Mouse (Mus musculus) layer of hippocampus, adult 11-12 months (tissue): ENCODE measurements around the gene Rps27rt.
"Not testable (repeated sequence)": the region's sequence is repeated elsewhere in the genome, so short reads cannot be mapped to it uniquely, and the experiment has no call there.

Experiments
- DNase-seq: peaks from one replicate; pipeline ENCODE4 v3.0.0; 2022; ENCODE audit warnings: low spot score

The Rps27rt gene

DNA sequence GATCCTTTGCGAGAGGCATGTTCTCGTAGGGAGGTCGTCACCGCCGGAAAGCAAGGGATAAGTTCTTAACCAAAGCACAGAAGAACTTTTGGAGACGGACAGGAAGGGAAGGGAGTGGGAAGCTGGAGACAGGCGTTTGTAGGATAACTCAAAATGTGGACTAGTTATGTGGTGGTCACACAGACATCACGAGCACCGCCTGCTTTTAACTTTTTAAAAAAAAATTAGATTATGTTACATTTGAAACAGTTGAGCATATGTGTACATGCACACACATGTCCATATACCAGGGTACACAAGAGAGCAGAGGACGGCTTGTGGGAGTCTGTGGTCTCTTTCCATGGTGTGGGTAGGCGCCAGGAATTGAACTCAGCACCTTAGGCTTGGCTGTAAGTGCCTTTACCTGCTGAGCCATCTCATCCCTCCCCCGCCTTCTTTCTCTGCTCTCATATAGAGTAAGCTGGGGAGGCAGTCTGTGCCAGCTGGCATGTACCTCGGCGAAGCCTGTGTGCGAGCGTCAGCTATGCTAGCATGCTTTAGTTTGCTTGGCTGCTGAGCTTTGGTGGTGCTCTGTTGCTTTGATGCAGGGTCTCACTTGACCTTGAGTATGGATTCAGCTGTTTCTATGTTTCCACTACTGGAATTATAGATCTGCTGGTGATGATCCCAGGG is at the start of gene Rps27rt:
TSS of gene Rps27rt (minus strand) at position 51 of the 672 bp plus-strand sequence.
- DNase-seq: no peak

- not testable (repeated sequence) for DNase-seq
Measured at GRCm38 (mm10) chr9:115031046-115031445, 48.5 kb upstream of the Rps27rt start.

DNA sequence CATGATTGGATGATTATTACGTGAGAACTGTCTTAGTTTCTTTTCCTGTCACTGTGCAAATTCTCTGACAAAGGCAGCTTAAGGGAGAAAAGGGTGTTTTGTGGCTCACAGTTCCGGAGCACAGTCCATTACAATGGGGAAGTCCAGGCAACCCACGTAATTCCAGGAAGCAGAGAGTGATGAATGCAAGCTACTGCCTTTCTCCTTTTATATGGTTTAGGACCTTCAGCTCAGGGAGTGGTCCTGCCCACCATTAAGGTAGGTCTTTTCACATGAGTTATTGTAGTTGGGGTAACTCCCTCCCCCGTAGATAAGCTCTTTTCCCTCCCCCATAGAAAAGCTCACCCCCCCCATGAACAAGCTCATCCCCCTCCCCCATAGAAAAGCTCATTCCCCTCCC is 48.0 kb upstream of the Rps27rt start:
- no peak for DNase-seq

GRCm38 (mm10) chr9:115029307-115029706 is 46.8 kb upstream of the Rps27rt start:
- no peak for DNase-seq

- peak; percentile 34 for DNase-seq
Measured at GRCm38 (mm10) chr9:115023708-115024383, 41.3 kb upstream of the Rps27rt start.

GRCm38 (mm10) chr9:115023137-115023536 is 40.6 kb upstream of the Rps27rt start:
- no peak for DNase-seq

DNA sequence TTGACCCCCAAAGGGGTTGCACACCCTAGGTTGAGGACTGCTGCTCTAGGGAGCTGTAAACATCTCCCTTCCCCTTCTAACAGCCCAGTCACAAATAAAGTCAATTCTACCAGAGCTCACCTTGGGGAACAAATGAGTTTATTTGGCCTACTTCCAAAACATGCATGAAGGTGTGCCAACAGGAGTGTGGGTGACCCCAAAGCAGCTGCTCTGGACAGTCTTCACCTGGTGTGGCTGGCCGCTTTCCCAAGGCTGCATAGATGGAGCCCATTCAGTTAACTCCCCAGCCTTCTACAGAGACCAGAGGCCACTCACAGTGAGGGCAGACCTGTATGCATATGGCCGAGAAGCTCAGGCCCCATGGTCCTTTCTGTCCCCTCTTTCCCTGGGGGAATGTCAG is 38.9 kb upstream of the Rps27rt start:
- no peak for DNase-seq

DNA sequence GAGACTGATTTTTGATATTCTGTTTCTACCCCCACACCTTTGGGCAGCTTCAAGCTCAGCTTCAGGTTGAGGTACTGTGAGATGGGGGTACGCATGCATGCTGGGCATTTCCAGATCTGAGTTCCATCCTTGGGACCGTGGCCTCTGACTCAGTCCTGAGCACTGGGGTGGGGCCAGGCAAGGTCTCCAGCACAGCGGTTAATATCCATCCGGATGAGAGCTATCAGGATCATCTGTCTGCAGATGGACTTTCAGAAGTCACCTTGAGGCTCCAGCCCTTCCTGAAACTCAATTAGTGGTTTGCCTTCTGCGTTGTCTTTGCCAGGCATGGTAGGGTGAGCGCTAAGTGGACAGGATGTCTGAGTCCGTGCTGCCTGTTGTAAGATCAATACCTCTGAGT is 37.6 kb upstream of the Rps27rt start:
- no peak for DNase-seq

GRCm38 (mm10) chr9:115012367-115012766 is 29.8 kb upstream of the Rps27rt start:
- DNase-seq: no peak

- DNase-seq: no peak
Measured at GRCm38 (mm10) chr9:115008194-115008593, 25.7 kb upstream of the Rps27rt start.

- no peak for DNase-seq
Measured at GRCm38 (mm10) chr9:115007776-115008175, 25.2 kb upstream of the Rps27rt start.

DNA sequence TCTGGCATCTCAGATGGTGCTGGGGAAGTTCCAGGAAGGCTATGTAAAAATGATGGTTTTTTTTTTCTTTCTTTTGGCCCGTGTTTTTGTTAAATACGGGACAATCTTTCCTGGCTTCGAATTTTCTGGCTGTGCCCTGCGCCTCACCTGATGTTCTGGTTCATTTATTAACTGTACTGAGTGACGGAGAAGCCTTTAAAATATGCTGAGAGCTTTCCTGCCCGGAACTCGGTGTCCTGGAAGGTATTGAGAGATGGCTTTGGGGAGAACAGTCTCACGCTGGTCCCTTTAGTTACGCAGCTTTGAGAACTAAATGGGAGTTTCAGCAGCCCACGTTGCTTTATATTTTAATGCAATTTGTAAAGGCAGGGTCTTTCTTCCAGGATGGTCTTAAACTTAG is 22.9 kb upstream of the Rps27rt start:
- DNase-seq: no peak

DNA sequence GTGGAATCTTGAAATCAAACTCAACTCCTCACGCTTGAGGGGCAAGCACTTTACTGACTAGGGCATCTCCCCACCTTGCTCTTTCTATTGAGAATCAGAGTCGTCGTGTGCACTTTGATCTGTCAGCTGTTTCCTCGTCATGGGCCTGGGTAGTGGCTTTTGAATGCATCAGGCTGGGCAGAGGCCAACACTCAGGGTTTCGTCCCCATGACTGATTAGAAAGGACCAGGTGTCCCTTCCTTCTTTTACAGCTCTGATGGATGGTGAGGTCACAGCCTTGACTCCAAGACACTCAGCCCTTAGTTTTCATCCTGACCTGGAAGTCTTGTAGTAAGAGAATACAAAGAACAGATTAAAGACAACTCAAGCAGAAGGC is 17.2 kb upstream of the Rps27rt start:
- DNase-seq: no peak

DNA sequence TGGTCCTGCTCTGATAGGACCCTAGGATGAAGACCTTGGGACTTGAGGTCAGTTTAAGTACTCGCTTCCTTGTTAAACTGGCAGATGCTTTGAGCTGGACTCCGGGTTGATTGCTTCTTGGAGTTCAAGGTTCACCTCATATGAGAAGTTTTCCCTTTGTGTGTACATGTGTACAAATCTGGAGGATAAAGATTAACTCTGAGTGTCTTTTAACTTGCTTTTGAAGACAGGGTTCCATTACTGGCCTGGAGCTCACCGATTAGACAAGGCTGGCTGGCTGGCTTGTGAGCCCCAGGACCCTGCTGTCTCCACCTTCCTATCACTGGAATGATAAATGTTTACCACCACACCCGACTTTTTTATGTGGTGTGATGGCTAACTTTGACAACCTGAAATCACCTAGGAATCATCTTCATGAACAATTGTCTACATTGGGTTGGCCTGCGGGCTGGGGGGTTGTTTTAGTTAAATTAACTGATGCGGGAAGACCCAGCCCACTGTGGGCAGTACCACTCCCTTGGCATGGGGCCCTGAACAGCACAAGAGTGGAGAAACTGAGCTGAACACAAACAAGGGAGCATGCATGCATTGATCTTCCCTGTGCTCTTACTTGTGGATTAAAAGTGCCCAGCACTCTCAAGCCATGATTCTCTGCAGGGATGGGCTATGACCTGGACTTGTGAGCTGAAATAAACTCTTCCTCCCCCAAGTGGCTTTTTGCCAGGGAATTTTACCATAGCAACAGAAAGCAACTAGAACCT is 16.7 kb upstream of the Rps27rt start:
- DNase-seq: no peak

DNA sequence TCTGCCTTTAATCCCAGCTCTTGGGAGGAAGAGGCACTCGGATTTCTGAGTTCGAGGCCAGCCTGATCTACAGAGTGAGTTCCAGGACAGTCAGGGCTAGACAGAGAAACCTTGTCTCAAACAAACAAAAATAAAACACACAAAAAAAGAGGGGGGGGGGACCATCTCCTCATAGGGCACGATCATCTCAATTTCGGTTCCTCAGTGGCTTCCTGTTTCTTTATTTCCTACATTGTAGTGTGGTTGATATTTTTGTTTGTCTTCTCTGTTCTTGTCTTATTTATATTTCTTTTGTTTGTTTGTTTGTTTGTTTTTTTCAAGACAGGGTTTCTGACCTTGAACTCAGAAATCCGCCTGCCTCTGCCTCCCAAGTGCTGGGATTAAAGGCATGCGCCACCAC is 13.9 kb upstream of the Rps27rt start:
- DNase-seq: no peak

DNA sequence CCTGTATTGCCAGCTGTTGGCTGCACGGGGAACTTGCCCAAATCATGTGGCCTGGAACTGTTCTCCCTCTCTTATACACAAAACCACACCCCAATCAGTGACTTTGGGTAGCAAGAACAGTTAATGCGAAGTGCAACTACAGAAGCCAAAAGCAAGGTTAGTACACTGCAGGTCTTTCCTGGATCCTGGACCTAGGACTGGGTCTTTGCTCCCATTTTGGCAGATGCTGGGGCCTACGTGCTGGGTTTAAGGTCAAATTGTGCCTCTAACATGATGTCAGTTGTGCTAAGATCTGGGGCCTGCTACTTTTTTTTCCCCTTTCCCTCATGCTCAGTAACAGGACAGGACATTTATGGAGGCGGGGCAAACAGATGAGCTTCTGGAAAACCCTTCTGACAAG is 13.2 kb upstream of the Rps27rt start:
- no peak for DNase-seq

DNA sequence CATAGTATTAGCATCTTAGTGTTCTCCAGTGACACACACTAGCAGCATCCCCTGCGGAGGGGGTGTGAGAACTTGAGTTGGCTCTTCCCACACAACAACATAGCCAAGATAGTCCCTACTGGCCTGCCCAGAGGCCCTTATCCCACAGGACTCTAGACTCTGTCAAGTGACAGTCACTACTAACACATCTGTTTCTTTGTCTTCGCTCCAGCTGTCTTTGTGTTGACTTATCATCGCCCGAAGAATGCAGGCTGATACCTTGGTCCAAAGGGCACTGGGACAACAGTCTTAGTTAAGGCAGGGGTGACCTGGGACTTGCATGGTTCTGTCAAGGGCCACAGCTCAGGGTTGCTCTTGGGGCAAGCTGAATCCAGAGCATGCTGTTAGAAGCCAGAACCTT is 12.7 kb upstream of the Rps27rt start:
- no peak for DNase-seq

DNA sequence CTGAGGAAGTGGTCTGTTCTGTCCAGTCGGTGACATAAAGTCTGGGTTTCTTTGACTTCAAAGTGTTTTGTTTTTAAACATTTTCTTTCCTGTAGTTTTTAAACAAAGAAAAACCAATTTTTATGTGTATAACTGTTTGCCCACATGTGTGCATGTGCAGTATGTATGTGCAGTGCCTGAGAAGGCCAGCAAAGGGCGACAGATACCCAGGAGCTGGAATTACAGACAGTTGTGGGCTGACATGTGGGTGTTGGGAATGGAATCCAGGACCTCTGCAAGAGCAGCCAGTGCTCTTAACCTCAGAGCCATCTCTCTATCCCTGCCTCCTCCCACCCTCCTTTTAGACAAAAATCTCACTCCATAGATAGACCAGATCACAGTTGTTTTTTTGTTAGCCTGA is 10.0 kb upstream of the Rps27rt start:
- DNase-seq: no peak

GRCm38 (mm10) chr9:114990421-114990820 is 7.9 kb upstream of the Rps27rt start:
- no peak for DNase-seq

GRCm38 (mm10) chr9:114988610-114989327 is 6.2 kb upstream of the Rps27rt start:
- peak; percentile 29 for DNase-seq

DNA sequence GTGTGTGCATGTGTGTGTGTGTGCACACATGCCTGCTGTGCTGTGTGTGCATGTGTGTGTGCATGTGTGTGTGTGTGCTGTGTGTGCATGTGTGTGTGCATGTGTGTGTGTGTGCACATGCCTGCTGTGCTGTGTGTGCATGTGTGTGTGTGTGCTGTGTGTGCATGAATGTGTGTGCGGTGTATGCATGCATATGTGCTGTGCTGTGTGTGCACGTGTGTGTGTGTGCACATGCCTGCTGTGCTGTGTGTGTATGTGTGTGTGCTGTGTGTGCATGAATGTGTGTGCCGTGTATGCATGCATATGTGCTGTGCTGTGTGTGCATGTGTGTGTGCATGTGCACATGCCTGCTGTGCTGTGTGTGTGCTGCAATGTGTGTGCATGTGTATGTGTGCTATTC is 5.5 kb upstream of the Rps27rt start:
- no peak for DNase-seq

- DNase-seq: peak; percentile 40
Measured at GRCm38 (mm10) chr9:114986361-114986760, 3.8 kb upstream of the Rps27rt start.

DNA sequence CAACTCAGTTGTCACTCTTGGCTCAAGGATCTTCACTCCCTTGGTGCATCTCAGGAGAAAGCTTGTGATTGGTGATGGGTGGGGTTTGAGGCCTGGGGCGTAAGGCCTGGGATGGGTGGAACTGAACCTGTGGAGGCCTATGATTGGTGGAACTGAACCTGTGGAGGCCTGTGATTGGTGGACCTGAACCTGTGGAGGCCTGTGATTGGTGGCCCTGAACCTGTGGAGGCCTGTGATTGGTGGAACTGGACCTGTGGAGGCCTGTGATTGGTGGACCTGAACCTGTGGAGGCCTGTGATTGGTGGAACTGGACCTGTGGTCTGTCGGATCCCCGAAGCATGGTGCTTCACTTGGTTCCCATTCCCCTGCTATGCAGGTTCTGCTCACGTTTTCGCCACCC is 3.2 kb upstream of the Rps27rt start:
- no peak for DNase-seq
